In the genomic region with DNA sequence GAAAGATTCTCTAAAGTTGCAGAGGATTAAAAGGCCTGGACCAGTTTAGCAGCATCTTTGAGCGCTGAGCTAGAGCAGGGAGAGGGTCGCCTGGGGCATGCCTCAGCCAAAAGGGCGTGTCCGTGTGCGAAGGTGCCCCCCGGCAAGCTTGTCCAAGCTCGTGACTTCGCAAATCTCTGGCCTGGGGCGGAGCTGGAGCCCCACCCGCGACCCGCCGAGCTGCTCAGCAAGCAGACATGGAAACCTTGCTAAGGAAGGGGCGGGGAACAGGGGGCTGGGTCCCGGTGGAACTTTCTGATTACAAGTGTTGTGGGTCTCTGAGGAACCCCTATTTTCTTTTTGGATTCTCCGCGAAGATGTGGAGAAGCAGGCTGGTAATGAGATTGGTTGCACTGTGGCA, we compare ENCODE assay signal across 8 mouse cellular contexts.
A peak's percentile ranks its signal among the peaks of the same experiment; 100 is the strongest.
DNase-seq lines count a peak whose midpoint lies in the region; ATAC-seq lines count a peak whose summit lies in the region.

No protein-coding gene starts in this region.

- intact Hi-C loops in left cerebral cortex, postnatal 36 days (cut with DNase I): loop anchor here (5.0 to 10.0 kb wide), 5 partner anchors 78 to 1758 kb away; a partner anchor contains a TSS
- intact Hi-C loops in gastrocnemius, postnatal 36 days (cut with DNase I): no loop called here

- peak overlapping the region; percentile 60 for H3K9ac ChIP-seq in hindbrain, embryonic 16.5 days (ENCODE audit: low read depth, low read length)
- peak overlapping the region; percentile 83 for H3K9ac ChIP-seq in neural tube, embryonic 13.5 days

- peak; percentile 7 to 34 for DNase-seq in adrenal gland, adult (ENCODE audit: inconsistent age in 2 of 2, low spot score in 1 of 2)
- DNase-seq in adrenal gland, postnatal 25 days: no peak
- DNase-seq in left cerebral cortex, postnatal 36 days (ENCODE audit: low spot score in 2 of 2): peak; percentile 48 to 61
- DNase-seq in left cerebral cortex, adult 8-10 months (ENCODE audit: low spot score in 2 of 2): no peak
- no peak for DNase-seq in gastrocnemius, postnatal 36 days

- 0 out of 2 replicates have a peak, but pooled peaks have one; percentile 25 for ATAC-seq in hindbrain, embryonic 16.5 days
- ATAC-seq in neural tube, embryonic 13.5 days (ENCODE audit: low read depth): no peak
- no peak for ATAC-seq in CD4-positive, CD25-positive, alpha-beta regulatory T cell, adult 4 months

- H3K27me3 ChIP-seq in hindbrain, embryonic 16.5 days (replicated peaks; ENCODE audit: control insufficient read depth, insufficient read depth, low read length): 0 out of 2 replicates have a peak, but pooled peaks cover 2% of the 10 kb centered on the region
- H3K27me3 ChIP-seq in neural tube, embryonic 13.5 days: peaks cover 7% of the 10 kb centered on the region

- peaks cover 3% of the 10 kb centered on the region; the same call in 1 of the 2 replicates for H3K4me1 ChIP-seq in hindbrain, embryonic 16.5 days (ENCODE audit: control insufficient read depth, insufficient read depth, low read depth, low read length)
- peaks cover 22% of the 10 kb centered on the region for H3K4me1 ChIP-seq in neural tube, embryonic 13.5 days (replicated peaks)

- H3K4me2 ChIP-seq in hindbrain, embryonic 16.5 days (ENCODE audit: low read length): peak overlapping the region; percentile 90
- peak overlapping the region; percentile 73 for H3K4me2 ChIP-seq in neural tube, embryonic 13.5 days

- H3K4me3 ChIP-seq in hindbrain, embryonic 16.5 days (ENCODE audit: low read length): peak overlapping the region; percentile 58
- peak overlapping the region; percentile 55 for H3K4me3 ChIP-seq in neural tube, embryonic 13.5 days

- peak overlapping the region; percentile 57 for H3K27ac ChIP-seq in hindbrain, embryonic 16.5 days (ENCODE audit: low read depth, low read length)
- H3K27ac ChIP-seq in neural tube, embryonic 13.5 days (replicated peaks): peak overlapping the region; percentile 89

- H3K36me3 ChIP-seq in hindbrain, embryonic 16.5 days (ENCODE audit: control insufficient read depth, insufficient read depth, low read length): no peaks in the 10 kb centered on the region
- H3K36me3 ChIP-seq in neural tube, embryonic 13.5 days: no peaks in the 10 kb centered on the region

- 0% methylated on average over 14 of the region's 17 CpGs for WGBS in hindbrain, embryonic 16.5 days
- 0% methylated on average over 17 of the region's 17 CpGs for WGBS in neural tube, embryonic 13.5 days

- H3K9me3 ChIP-seq in hindbrain, embryonic 16.5 days (ENCODE audit: control insufficient read depth, low read length): no peaks in the 10 kb centered on the region
- no peaks in the 10 kb centered on the region for H3K9me3 ChIP-seq in neural tube, embryonic 13.5 days

Comparison
In these comparisons a context has a peak if more than half of its experiments do, and no peak if none do; other contexts are left out.
1. DNase-seq: peak in adrenal gland, adult (2 of 2) and left cerebral cortex, postnatal 36 days (2 of 2); none in adrenal gland, postnatal 25 days (single experiment), left cerebral cortex, adult 8-10 months (0 of 2) and gastrocnemius, postnatal 36 days (0 of 2).